Mouse (Mus musculus) midbrain, embryonic 16.5 days (tissue): ENCODE results near the gene Igfbp5. TPM values are rescaled to one million over a fixed set of nuclear protein-coding genes. Genes with fewer than 3 reads are reported as not detected.
A peak's percentile ranks its signal among the peaks of the same experiment; 100 is the strongest.

Experiments used
- ATAC-seq: fragments of 200-750 bp; cut with Nextera tagmentation; 2 replicates; pipeline ENCODE4 v1.8.0; 2017; ENCODE audit warnings: moderate TSS enrichment
- H3K27ac ChIP-seq: fragments of 300-500 bp; sonication (generic); 2 replicates; pipeline ENCODE4 v1.5.1; 2014; ENCODE audit warnings: mild to moderate bottlenecking, low read length, mixed read lengths
- H3K27me3 ChIP-seq: fragments of 300-500 bp; sonication (generic); 2 replicates; pipeline ENCODE4 v1.6.1; 2014; ENCODE audit warnings: low read depth, low read length, mixed read lengths; ENCODE audit not compliant: control insufficient read depth, insufficient read depth
- H3K36me3 ChIP-seq: fragments of 300-500 bp; sonication (generic); 2 replicates; pipeline ENCODE4 v1.6.1; 2014; ENCODE audit warnings: mild to moderate bottlenecking, low read length, moderate library complexity, mixed read lengths; ENCODE audit not compliant: control insufficient read depth, insufficient read depth
- H3K4me1 ChIP-seq: fragments of 300-500 bp; sonication (generic); 2 replicates; pipeline ENCODE4 v1.6.1; 2014; ENCODE audit warnings: mild to moderate bottlenecking, low read length, mixed read lengths; ENCODE audit not compliant: control insufficient read depth, insufficient read depth
- H3K4me2 ChIP-seq: fragments of 300-500 bp; sonication (generic); 2 replicates; pipeline ENCODE4 v1.6.1; 2014; ENCODE audit warnings: mild to moderate bottlenecking, low read length, mixed read lengths
- H3K4me3 ChIP-seq: fragments of 300-500 bp; sonication (generic); 2 replicates; pipeline ENCODE4 v1.5.1; 2014; ENCODE audit warnings: low read depth, mild to moderate bottlenecking, low read length, moderate library complexity, mixed read lengths
- H3K9ac ChIP-seq: fragments of 300-500 bp; sonication (generic); 2 replicates; pipeline ENCODE4 v1.6.1; 2014; ENCODE audit warnings: low read depth, low read length, mixed read lengths
- H3K9me3 ChIP-seq: fragments of 300-500 bp; sonication (generic); replicated peaks from 2 replicates; pipeline ENCODE4 v1.6.1; 2014; ENCODE audit warnings: mild to moderate bottlenecking, low read length, mixed read lengths; ENCODE audit not compliant: control insufficient read depth, poor library complexity, severe bottlenecking
- WGBS: fragments of 180-500 bp; shearing (Covaris S2); extraction: QIAGEN DNeasy Blood & Tissue Kit; methylation state at CpG from one replicate; pipeline ENCODE4 v1.1.7; 2014; 5-methylcytosine and 5-hydroxymethylcytosine counted together
- polyA plus RNA-seq: library from polyadenylated mRNA; unstranded; fragments of >200 nt; fragmentation: Nextera tagmentation; extraction: Ambion mirVana; gene quantifications from 2 replicates; pipeline ENCODE4 v1.2.1, GENCODE M21; 2015

Gene Igfbp5
- 42.6 and 42.8 TPM in 2 replicates for polyA plus RNA-seq

DNA sequence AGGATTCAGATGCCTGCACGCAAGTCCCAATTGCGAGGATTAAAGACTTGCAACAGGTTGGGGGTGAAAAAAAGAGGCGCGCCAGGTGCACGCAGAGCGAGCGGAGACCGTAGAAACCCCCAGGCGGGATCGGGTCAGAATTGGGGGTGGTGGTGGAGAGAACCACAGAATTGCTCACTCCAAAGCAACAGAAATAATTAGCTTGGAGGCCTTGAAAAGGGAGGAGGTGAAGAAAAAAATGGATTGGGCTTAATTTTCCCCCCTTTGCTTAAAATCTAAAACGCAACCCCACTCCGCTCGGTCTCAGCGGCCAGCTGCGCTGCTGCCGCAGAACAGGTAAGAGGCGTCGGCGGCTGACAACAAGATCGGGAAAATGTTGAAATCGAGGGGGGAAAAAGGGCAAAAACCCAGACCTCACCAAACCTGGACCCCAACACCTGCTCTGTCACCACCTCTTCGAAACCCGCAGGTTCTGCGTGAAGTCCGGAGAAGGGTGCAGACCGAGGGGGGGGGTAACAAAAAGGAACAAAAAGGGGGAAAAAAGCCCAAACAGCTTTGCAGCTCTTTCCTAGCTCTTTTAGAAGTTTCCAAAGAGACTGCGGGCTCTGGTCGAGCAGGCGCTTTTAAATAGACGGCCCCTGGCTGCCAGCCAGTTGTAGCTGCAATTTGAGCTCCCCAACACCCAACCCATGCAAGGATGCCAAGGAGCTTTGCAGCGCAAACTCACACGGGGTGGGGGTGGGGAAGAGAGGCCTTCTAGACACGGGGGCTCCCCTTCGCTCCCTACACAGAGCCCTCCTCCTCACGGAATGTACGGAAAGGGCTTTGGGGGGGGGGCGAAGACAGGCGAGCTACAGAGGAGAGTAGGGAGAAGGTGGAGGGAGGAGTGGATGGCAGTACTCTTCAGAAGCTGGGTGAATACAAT, at the start of gene Igfbp5:
Igfbp5 (minus strand) TSS at position 598 of the 925 bp plus-strand sequence.
- Histone ChIP-seq H3K27me3 (0 out of 2 replicates have a peak, but pooled peaks cover 4% of the 10 kb centered on the region), H3K4me3 (peak within 1 kb of the TSS; percentile 51), H3K4me2 (peak within 1 kb of the TSS; percentile 81), H3K36me3 (no peaks in the 10 kb centered on the region), H3K4me1 (peaks cover 44% of the 10 kb centered on the region), H3K27ac (peak within 1 kb of the TSS; percentile 77), H3K9ac (peak within 1 kb of the TSS; percentile 68), H3K9me3 (no peaks in the 10 kb centered on the region)
- WGBS, result under 1% methylated on average over 37 of the region's 38 CpGs
- ATAC-seq, result peak; percentile 30

GRCm38 (mm10) chr1:72914815-72915214, 40.1 kb upstream of the Igfbp5 start:
- WGBS, result 74% methylated on average over 6 of the region's 6 CpGs
- Histone ChIP-seq H3K36me3 (no peaks in the 10 kb centered on the region), H3K4me3 (no peak overlapping the region), H3K4me1 (no peaks in the 10 kb centered on the region), H3K27me3 (no peaks in the 10 kb centered on the region), H3K9ac (no peak overlapping the region), H3K4me2 (no peak overlapping the region), H3K9me3 (no peaks in the 10 kb centered on the region), H3K27ac (no peak overlapping the region)
- no peak for ATAC-seq

DNA sequence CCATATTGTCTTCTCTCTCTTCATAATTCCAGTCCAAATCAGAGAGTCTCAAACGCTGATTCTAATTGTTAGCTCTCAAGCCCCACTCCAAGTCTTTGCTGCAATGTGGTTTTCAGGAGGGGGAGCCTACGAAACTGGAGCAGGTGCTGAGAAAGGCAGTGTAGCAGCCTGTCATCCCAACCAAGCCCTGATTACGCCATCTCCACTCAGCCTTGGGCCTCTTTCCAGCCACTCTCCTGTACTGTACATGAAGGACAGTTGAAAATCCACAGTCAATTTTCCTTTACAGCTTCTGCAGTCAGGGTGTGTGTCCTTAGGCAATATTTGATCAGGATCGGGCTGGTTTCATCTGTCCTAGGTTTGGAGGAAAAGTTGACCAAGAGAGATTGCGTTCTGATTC, 38.4 kb upstream of the Igfbp5 start:
- H3K36me3 ChIP-seq, result no peaks in the 10 kb centered on the region
- ATAC-seq, result no peak
- no peaks in the 10 kb centered on the region for H3K4me1 ChIP-seq
- H3K4me3 ChIP-seq, result no peak overlapping the region
- WGBS, result 83% methylated on average over 5 of the region's 5 CpGs
- H3K27me3 ChIP-seq, result no peaks in the 10 kb centered on the region
- H3K27ac ChIP-seq, result no peak overlapping the region
- no peaks in the 10 kb centered on the region for H3K9me3 ChIP-seq
- H3K9ac ChIP-seq, result no peak overlapping the region
- H3K4me2 ChIP-seq, result no peak overlapping the region

- H3K27ac ChIP-seq, result no peak overlapping the region
- no peak for ATAC-seq
- no peaks in the 10 kb centered on the region for H3K4me1 ChIP-seq
- H3K4me3 ChIP-seq, result no peak overlapping the region
- no peak overlapping the region for H3K4me2 ChIP-seq
- no peaks in the 10 kb centered on the region for H3K27me3 ChIP-seq
- H3K9me3 ChIP-seq, result no peaks in the 10 kb centered on the region
- 75% methylated on average over 2 of the region's 2 CpGs for WGBS
- H3K36me3 ChIP-seq, result no peaks in the 10 kb centered on the region
- no peak overlapping the region for H3K9ac ChIP-seq
Observed at GRCm38 (mm10) chr1:72895821-72896220, 21.1 kb upstream of the Igfbp5 start.

- Histone ChIP-seq H3K27me3 (no peaks in the 10 kb centered on the region), H3K4me1 (no peaks in the 10 kb centered on the region), H3K4me2 (no peak overlapping the region), H3K36me3 (no peaks in the 10 kb centered on the region), H3K9ac (no peak overlapping the region), H3K4me3 (no peak overlapping the region), H3K27ac (no peak overlapping the region), H3K9me3 (no peaks in the 10 kb centered on the region)
- 68% methylated on average over 1 of the region's 1 CpGs for WGBS
- no peak for ATAC-seq
Observed at GRCm38 (mm10) chr1:72887910-72888309, 13.2 kb upstream of the Igfbp5 start.

DNA sequence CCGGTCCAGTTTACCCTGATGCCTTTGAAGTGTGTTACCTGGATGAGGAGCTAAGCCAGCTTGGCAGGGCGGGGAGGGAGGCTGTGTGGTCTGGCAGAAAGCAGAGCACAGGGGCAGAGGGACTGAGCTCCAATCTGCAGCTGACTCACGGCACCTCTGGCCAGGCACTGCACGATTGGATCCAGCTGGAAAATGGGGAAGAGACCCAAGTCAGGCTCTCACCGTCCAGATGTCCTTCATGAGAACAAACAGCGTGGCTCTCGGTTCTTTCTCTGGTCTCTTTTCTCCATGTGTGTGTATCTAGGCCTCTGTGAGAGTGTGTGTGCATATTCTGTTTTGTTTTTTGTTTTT, 11.1 kb upstream of the Igfbp5 start:
- Histone ChIP-seq H3K9ac (no peak overlapping the region), H3K27me3 (no peaks in the 10 kb centered on the region), H3K9me3 (no peaks in the 10 kb centered on the region), H3K4me2 (no peak overlapping the region), H3K4me1 (no peaks in the 10 kb centered on the region), H3K36me3 (no peaks in the 10 kb centered on the region), H3K4me3 (no peak overlapping the region), H3K27ac (no peak overlapping the region)
- WGBS, result 86% methylated on average over 7 of the region's 7 CpGs
- no peak for ATAC-seq

DNA sequence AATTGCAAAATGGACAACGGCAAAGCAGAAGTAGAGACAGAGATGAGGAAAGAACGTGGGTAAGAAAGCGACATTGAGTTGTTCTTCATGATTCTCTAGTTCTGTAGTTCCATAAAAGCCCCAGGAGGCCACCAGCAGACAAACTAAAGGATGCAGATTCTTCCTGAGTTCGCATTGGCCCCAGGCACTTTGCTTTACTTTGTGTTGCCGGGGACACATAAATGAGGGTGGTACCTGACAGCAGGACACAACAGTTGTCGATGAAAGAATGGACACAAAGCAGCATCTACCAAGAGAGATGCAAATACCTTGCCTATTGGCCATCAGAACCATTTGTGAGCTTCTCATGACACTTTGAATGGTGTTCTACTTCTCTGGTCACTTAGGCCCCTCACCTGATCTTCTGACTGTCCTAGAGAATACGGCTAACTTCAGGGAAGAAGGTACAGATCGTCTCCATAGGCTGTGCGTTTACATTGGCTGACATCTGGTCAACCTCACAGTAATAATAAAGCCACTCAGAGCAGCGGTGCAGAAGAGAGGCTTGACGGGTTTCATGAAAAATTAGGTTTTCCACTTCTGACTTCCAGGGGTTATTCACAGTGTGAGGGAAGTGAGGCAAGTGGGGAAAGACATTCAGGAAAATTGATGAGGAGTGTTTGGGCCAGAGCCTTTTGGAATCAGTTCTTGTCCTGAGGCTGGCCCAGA, 10.6 kb upstream of the Igfbp5 start:
- Histone ChIP-seq H3K4me1 (no peaks in the 10 kb centered on the region), H3K27me3 (no peaks in the 10 kb centered on the region), H3K36me3 (no peaks in the 10 kb centered on the region), H3K27ac (no peak overlapping the region), H3K9me3 (no peaks in the 10 kb centered on the region), H3K4me2 (no peak overlapping the region), H3K9ac (no peak overlapping the region), H3K4me3 (no peak overlapping the region)
- 90% methylated on average over 11 of the region's 11 CpGs for WGBS
- no peak for ATAC-seq

DNA sequence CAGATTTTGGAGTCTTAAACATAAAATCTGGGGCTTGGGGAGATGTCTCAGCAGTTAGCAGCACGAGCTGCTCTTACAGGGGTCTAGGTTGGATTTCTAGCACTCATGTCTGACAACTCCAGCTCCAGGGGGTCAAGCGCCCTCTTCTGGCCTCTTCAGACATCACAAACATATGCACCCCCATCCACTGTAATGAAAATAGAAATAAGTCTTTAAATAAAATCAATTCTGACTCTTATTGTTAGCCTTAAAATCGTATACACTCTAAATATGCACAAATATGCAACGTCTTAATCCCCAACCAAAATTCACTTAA, 4.6 kb upstream of the Igfbp5 start:
- no peak overlapping the region for H3K9ac ChIP-seq
- no peaks in the 10 kb centered on the region for H3K9me3 ChIP-seq
- H3K4me1 ChIP-seq, result peaks cover 20% of the 10 kb centered on the region
- ATAC-seq, result no peak
- no peak overlapping the region for H3K27ac ChIP-seq
- H3K4me3 ChIP-seq, result no peak overlapping the region
- 53% methylated on average over 4 of the region's 4 CpGs for WGBS
- H3K4me2 ChIP-seq, result no peak overlapping the region
- no peaks in the 10 kb centered on the region for H3K36me3 ChIP-seq
- 0 out of 2 replicates have a peak, but pooled peaks cover 4% of the 10 kb centered on the region for H3K27me3 ChIP-seq
